Mouse (Mus musculus): Measurements from ENCODE around the gene Arid1a. TPM values are rescaled to one million over a fixed set of nuclear protein-coding genes. Genes with fewer than 3 reads are reported as not detected.

Gene Arid1a
- polyA plus RNA-seq, 1 experiment from 2014 or later: 32.7 TPM

GRCm38 (mm10) chr4:133719791-133720190 lies 36.8 kb downstream of the Arid1a start:
- Histone ChIP-seq H3K27me3 (ENCODE audit: low read depth, poor library complexity, severe bottlenecking) (no peaks in the 10 kb centered on the region), H3K27ac (replicated peaks) (no peak overlapping the region), H3K9me3 (replicated peaks) (no peaks in the 10 kb centered on the region), H3K36me3 (peaks cover 99% of the 10 kb centered on the region), H3K4me1 (no peaks in the 10 kb centered on the region), H3K4me3 (no peak overlapping the region)
- no peak for DNase-seq (ENCODE audit: low spot score)
- WGBS: 94% methylated on average over 3 of the region's 3 CpGs

GRCm38 (mm10) chr4:133712755-133713154 lies 43.8 kb downstream of the Arid1a start:
- Histone ChIP-seq H3K9me3 (replicated peaks) (no peaks in the 10 kb centered on the region), H3K27me3 (ENCODE audit: low read depth, poor library complexity, severe bottlenecking) (no peaks in the 10 kb centered on the region), H3K4me1 (peaks cover 24% of the 10 kb centered on the region), H3K27ac (replicated peaks) (no peak overlapping the region), H3K36me3 (peaks cover 91% of the 10 kb centered on the region), H3K4me3 (no peak overlapping the region)
- no peak for DNase-seq (ENCODE audit: low spot score)
- WGBS: 88% methylated on average over 5 of the region's 5 CpGs

GRCm38 (mm10) chr4:133711307-133712076 lies 45.1 kb downstream of the Arid1a start:
- no peaks in the 10 kb centered on the region for H3K27me3 ChIP-seq (ENCODE audit: low read depth, poor library complexity, severe bottlenecking)
- 91% methylated on average over 6 of the region's 6 CpGs for WGBS
- peaks cover 27% of the 10 kb centered on the region for H3K4me1 ChIP-seq
- DNase-seq (ENCODE audit: low spot score): no peak
- H3K36me3 ChIP-seq: peaks cover 91% of the 10 kb centered on the region
- H3K4me3 ChIP-seq: no peak overlapping the region
- no peaks in the 10 kb centered on the region for H3K9me3 ChIP-seq (replicated peaks)
- H3K27ac ChIP-seq (replicated peaks): no peak overlapping the region

GRCm38 (mm10) chr4:133709395-133709794 lies 47.2 kb downstream of the Arid1a start:
- Histone ChIP-seq H3K27me3 (ENCODE audit: low read depth, poor library complexity, severe bottlenecking) (no peaks in the 10 kb centered on the region), H3K4me3 (no peak overlapping the region), H3K4me1 (peaks cover 27% of the 10 kb centered on the region), H3K9me3 (replicated peaks) (no peaks in the 10 kb centered on the region), H3K36me3 (peaks cover 91% of the 10 kb centered on the region), H3K27ac (replicated peaks) (no peak overlapping the region)
- DNase-seq (ENCODE audit: low spot score): no peak
- 55% methylated on average over 2 of the region's 2 CpGs for WGBS

GRCm38 (mm10) chr4:133707464-133707863 lies 49.1 kb downstream of the Arid1a start:
- no peak overlapping the region for H3K4me3 ChIP-seq
- 79% methylated on average over 1 of the region's 1 CpGs for WGBS
- no peak for DNase-seq (ENCODE audit: low spot score)
- H3K9me3 ChIP-seq (replicated peaks): no peaks in the 10 kb centered on the region
- H3K27ac ChIP-seq (replicated peaks): no peak overlapping the region
- peaks cover 91% of the 10 kb centered on the region for H3K36me3 ChIP-seq
- H3K4me1 ChIP-seq: peaks cover 27% of the 10 kb centered on the region
- no peaks in the 10 kb centered on the region for H3K27me3 ChIP-seq (ENCODE audit: low read depth, poor library complexity, severe bottlenecking)

- DNase-seq (ENCODE audit: low spot score): no peak
- H3K4me3 ChIP-seq: no peak overlapping the region
- no peaks in the 10 kb centered on the region for H3K9me3 ChIP-seq (replicated peaks)
- peaks cover 91% of the 10 kb centered on the region for H3K36me3 ChIP-seq
- WGBS: 80% methylated on average over 8 of the region's 8 CpGs
- H3K27ac ChIP-seq (replicated peaks): no peak overlapping the region
- no peaks in the 10 kb centered on the region for H3K27me3 ChIP-seq (ENCODE audit: low read depth, poor library complexity, severe bottlenecking)
- H3K4me1 ChIP-seq: peaks cover 27% of the 10 kb centered on the region
Observed at GRCm38 (mm10) chr4:133706956-133707355, 49.6 kb downstream of the Arid1a start.

- Histone ChIP-seq H3K27ac (replicated peaks) (no peak overlapping the region), H3K4me3 (no peak overlapping the region), H3K36me3 (peaks cover 91% of the 10 kb centered on the region), H3K27me3 (ENCODE audit: low read depth, poor library complexity, severe bottlenecking) (no peaks in the 10 kb centered on the region), H3K9me3 (replicated peaks) (no peaks in the 10 kb centered on the region), H3K4me1 (peaks cover 21% of the 10 kb centered on the region)
- 93% methylated on average over 4 of the region's 4 CpGs for WGBS
- no peak for DNase-seq (ENCODE audit: low spot score)
Observed at GRCm38 (mm10) chr4:133705062-133705461, 51.5 kb downstream of the Arid1a start.

- Histone ChIP-seq H3K4me3 (no peak overlapping the region), H3K4me1 (no peaks in the 10 kb centered on the region), H3K27me3 (ENCODE audit: low read depth, poor library complexity, severe bottlenecking) (no peaks in the 10 kb centered on the region), H3K36me3 (peaks cover 94% of the 10 kb centered on the region), H3K27ac (replicated peaks) (no peak overlapping the region), H3K9me3 (replicated peaks) (no peaks in the 10 kb centered on the region)
- no peak for DNase-seq (ENCODE audit: low spot score)
- WGBS: 94% methylated on average over 11 of the region's 11 CpGs
Observed at GRCm38 (mm10) chr4:133700905-133701368, 55.6 kb downstream of the Arid1a start.

GRCm38 (mm10) chr4:133695363-133695762 lies 61.2 kb downstream of the Arid1a start:
- Histone ChIP-seq H3K27me3 (ENCODE audit: low read depth, poor library complexity, severe bottlenecking) (no peaks in the 10 kb centered on the region), H3K4me1 (no peaks in the 10 kb centered on the region), H3K4me3 (no peak overlapping the region), H3K36me3 (peaks cover 94% of the 10 kb centered on the region), H3K9me3 (replicated peaks) (no peaks in the 10 kb centered on the region), H3K27ac (replicated peaks) (no peak overlapping the region)
- DNase-seq (ENCODE audit: low spot score): no peak
- WGBS: 88% methylated on average over 3 of the region's 3 CpGs

GRCm38 (mm10) chr4:133690252-133690651 lies 66.3 kb downstream of the Arid1a start:
- Histone ChIP-seq H3K36me3 (peaks cover 100% of the 10 kb centered on the region), H3K27me3 (ENCODE audit: low read depth, poor library complexity, severe bottlenecking) (no peaks in the 10 kb centered on the region), H3K9me3 (replicated peaks) (no peaks in the 10 kb centered on the region), H3K27ac (replicated peaks) (no peak overlapping the region), H3K4me3 (no peak overlapping the region), H3K4me1 (no peaks in the 10 kb centered on the region)
- 87% methylated on average over 5 of the region's 5 CpGs for WGBS
- no peak for DNase-seq (ENCODE audit: low spot score)

GRCm38 (mm10) chr4:133688417-133689067 lies 68.0 kb downstream of the Arid1a start:
- H3K27me3 ChIP-seq (ENCODE audit: low read depth, poor library complexity, severe bottlenecking): no peaks in the 10 kb centered on the region
- no peaks in the 10 kb centered on the region for H3K4me1 ChIP-seq
- 92% methylated on average over 7 of the region's 7 CpGs for WGBS
- H3K36me3 ChIP-seq: peaks cover 100% of the 10 kb centered on the region
- H3K9me3 ChIP-seq (replicated peaks): no peaks in the 10 kb centered on the region
- H3K27ac ChIP-seq (replicated peaks): no peak overlapping the region
- H3K4me3 ChIP-seq: no peak overlapping the region
- DNase-seq (ENCODE audit: low spot score): no peak

GRCm38 (mm10) chr4:133687126-133687525 lies 69.4 kb downstream of the Arid1a start:
- H3K9me3 ChIP-seq (replicated peaks): no peaks in the 10 kb centered on the region
- no peak overlapping the region for H3K27ac ChIP-seq (replicated peaks)
- H3K36me3 ChIP-seq: peaks cover 100% of the 10 kb centered on the region
- no peak for DNase-seq (ENCODE audit: low spot score)
- H3K4me3 ChIP-seq: no peak overlapping the region
- no peaks in the 10 kb centered on the region for H3K27me3 ChIP-seq (ENCODE audit: low read depth, poor library complexity, severe bottlenecking)
- no peaks in the 10 kb centered on the region for H3K4me1 ChIP-seq
- WGBS: 87% methylated on average over 5 of the region's 5 CpGs

- H3K27me3 ChIP-seq (ENCODE audit: low read depth, poor library complexity, severe bottlenecking): no peaks in the 10 kb centered on the region
- H3K4me1 ChIP-seq: no peaks in the 10 kb centered on the region
- H3K4me3 ChIP-seq: no peak overlapping the region
- 93% methylated on average over 11 of the region's 11 CpGs for WGBS
- DNase-seq (ENCODE audit: low spot score): no peak
- peaks cover 100% of the 10 kb centered on the region for H3K36me3 ChIP-seq
- no peak overlapping the region for H3K27ac ChIP-seq (replicated peaks)
- no peaks in the 10 kb centered on the region for H3K9me3 ChIP-seq (replicated peaks)
Observed at GRCm38 (mm10) chr4:133686512-133686911, 70.1 kb downstream of the Arid1a start.
